Mouse (Mus musculus) intestine, embryonic 15.5 days (tissue): ENCODE results near the gene Dbp. TPM values are rescaled to one million over a fixed set of nuclear protein-coding genes. Genes with fewer than 3 reads are reported as not detected.

Source experiments
- ATAC-seq: fragments of 200-750 bp; cut with Nextera tagmentation; 2 replicates; pipeline ENCODE4 v1.8.0; 2017; ENCODE audit warnings: moderate TSS enrichment, moderate library complexity
- H3K27ac ChIP-seq: fragments of 300-500 bp; sonication (generic); 2 replicates; pipeline ENCODE4 v1.5.1; 2015; ENCODE audit warnings: mild to moderate bottlenecking, inconsistent platforms
- H3K27me3 ChIP-seq: fragments of 300-500 bp; sonication (generic); replicated peaks from 2 replicates; pipeline ENCODE4 v1.6.1; 2015; ENCODE audit warnings: inconsistent platforms
- H3K36me3 ChIP-seq: fragments of 300-500 bp; sonication (generic); 2 replicates; pipeline ENCODE4 v1.6.1; 2015; ENCODE audit warnings: inconsistent platforms
- H3K4me1 ChIP-seq: fragments of 300-500 bp; sonication (generic); replicated peaks from 2 replicates; pipeline ENCODE4 v1.6.1; 2015; ENCODE audit warnings: inconsistent platforms
- H3K4me2 ChIP-seq: fragments of 300-500 bp; sonication (generic); replicated peaks from 2 replicates; pipeline ENCODE4 v1.6.1; 2015; ENCODE audit warnings: mild to moderate bottlenecking, inconsistent platforms
- H3K4me3 ChIP-seq: fragments of 300-500 bp; sonication (generic); replicated peaks from 2 replicates; pipeline ENCODE4 v1.5.1; 2015; ENCODE audit warnings: inconsistent platforms
- H3K9ac ChIP-seq: fragments of 300-500 bp; sonication (generic); 2 replicates; pipeline ENCODE4 v1.6.1; 2015; ENCODE audit warnings: inconsistent platforms
- H3K9me3 ChIP-seq: fragments of 300-500 bp; sonication (generic); 2 replicates; pipeline ENCODE4 v1.6.1; 2016; ENCODE audit warnings: inconsistent platforms
- WGBS: fragments of 180-500 bp; shearing (Covaris S2); methylation state at CpG from one replicate; pipeline ENCODE4 v1.1.7; 2015; 5-methylcytosine and 5-hydroxymethylcytosine counted together
- polyA plus RNA-seq: library from polyadenylated mRNA; unstranded; fragments of >200 nt; fragmentation: Nextera tagmentation; extraction: Ambion mirVana; gene quantifications from 2 replicates; pipeline ENCODE4 v1.2.1, GENCODE M21; 2015

Gene Dbp
- polyA plus RNA-seq, 1 experiment from 2014 or later = 3.4 TPM

- peak; percentile 89 for ATAC-seq
Measured at GRCm38 (mm10) chr7:45715090-45715708, 10.3 kb downstream of the Dbp start, which contains the start of gene Rpl18. Rpl18 (plus strand) TSS chr7:45715457.

GRCm38 (mm10) chr7:45715741-45716459 is 11.0 kb downstream of the Dbp start:
- H3K4me2 ChIP-seq = peak overlapping the region; percentile 83
- H3K9ac ChIP-seq = peak overlapping the region; percentile 77
- ATAC-seq = no peak
- H3K9me3 ChIP-seq = no peaks in the 10 kb centered on the region
- peaks cover 30% of the 10 kb centered on the region for H3K36me3 ChIP-seq
- peak overlapping the region; percentile 95; the same call in 1 of the 2 replicates for H3K27ac ChIP-seq
- H3K27me3 ChIP-seq = no peaks in the 10 kb centered on the region
- H3K4me1 ChIP-seq = peaks cover 54% of the 10 kb centered on the region
- peak overlapping the region; percentile 71 for H3K4me3 ChIP-seq
- 80% methylated on average over 19 of the region's 19 CpGs for WGBS

More at GRCm38 (mm10) chr7:45715090-45715708, 10.3 kb downstream of the Dbp start, which contains the start of gene Rpl18:
- H3K9ac ChIP-seq = peak within 1 kb of the TSS; percentile 77
- H3K9me3 ChIP-seq = no peaks in the 10 kb centered on the region
- H3K4me1 ChIP-seq = peaks cover 59% of the 10 kb centered on the region
- peak within 1 kb of the TSS; percentile 83 for H3K4me2 ChIP-seq
- 5% methylated on average over 34 of the region's 34 CpGs for WGBS
- H3K27ac ChIP-seq = peak within 1 kb of the TSS; percentile 95
- H3K27me3 ChIP-seq = no peaks in the 10 kb centered on the region
- peaks cover 32% of the 10 kb centered on the region for H3K36me3 ChIP-seq
- H3K4me3 ChIP-seq = peak within 1 kb of the TSS; percentile 71

- H3K4me1 ChIP-seq = peaks cover 52% of the 10 kb centered on the region
- no peak overlapping the region for H3K27ac ChIP-seq
Measured at GRCm38 (mm10) chr7:45716460-45716857, 11.6 kb downstream of the Dbp start.

DNA sequence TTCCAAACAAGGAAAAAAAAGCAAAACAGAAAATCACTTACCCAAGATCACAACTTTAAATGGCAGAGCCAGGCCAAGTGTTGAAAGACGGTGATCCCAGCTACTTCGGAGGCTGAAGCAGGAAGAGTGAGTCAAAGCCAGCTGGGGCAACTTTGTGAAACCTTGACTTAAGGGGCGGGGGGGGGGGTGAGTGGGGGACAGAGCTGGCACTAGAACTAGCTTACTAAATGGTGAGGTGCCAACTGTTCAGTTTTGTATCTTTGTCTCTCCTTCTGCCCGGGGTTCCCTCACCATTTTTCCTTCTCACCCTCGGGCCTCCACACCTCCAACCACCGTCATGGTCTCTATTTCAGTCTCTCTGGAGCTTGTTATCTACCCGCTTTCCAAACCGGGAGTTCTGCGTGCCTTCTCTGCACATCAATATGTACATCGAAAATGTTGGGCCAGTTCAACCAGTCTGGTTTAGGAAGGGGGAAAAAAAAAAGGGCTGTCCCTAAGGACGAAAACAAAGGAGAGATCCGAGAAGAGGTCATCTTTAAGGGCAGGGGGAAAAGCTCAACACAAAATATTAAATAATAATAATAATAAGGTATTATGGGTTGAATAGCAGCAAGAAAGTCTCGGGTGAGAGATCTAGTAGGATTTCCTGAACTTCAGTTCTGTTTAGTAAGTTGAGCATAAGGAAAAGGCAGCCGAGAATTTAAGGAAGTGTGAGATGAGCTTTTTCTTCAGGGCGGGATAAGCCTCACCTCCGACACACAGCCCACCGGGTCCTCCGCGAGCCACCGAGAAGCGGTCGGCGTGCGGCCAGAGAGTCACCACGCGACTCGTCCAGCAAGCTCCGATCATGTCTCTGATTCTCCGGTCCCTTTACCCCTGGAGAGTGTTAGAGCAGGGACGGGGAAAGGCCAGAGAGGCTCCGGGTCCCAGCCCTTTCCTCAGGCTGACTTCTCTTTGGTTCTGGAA is 12.3 kb downstream of the Dbp start:
- WGBS = 8% methylated on average over 31 of the region's 31 CpGs
- Histone ChIP-seq H3K4me3 (peak overlapping the region; percentile 71), H3K27me3 (no peaks in the 10 kb centered on the region), H3K4me1 (peaks cover 51% of the 10 kb centered on the region), H3K9me3 (no peaks in the 10 kb centered on the region), H3K27ac (peak overlapping the region; percentile 89), H3K4me2 (peak overlapping the region; percentile 83), H3K36me3 (peaks cover 18% of the 10 kb centered on the region), H3K9ac (peak overlapping the region; percentile 77)
- no peak for ATAC-seq

More at GRCm38 (mm10) chr7:45716460-45716857, 11.6 kb downstream of the Dbp start:
- Histone ChIP-seq H3K4me2 (peak overlapping the region; percentile 83), H3K4me3 (peak overlapping the region; percentile 71; the same call in 1 of the 2 replicates), H3K36me3 (peaks cover 26% of the 10 kb centered on the region), H3K9ac (peak overlapping the region; percentile 77; the same call in 1 of the 2 replicates), H3K27me3 (no peaks in the 10 kb centered on the region), H3K9me3 (no peaks in the 10 kb centered on the region)
- 89% methylated on average over 3 of the region's 3 CpGs for WGBS
- ATAC-seq = no peak

DNA sequence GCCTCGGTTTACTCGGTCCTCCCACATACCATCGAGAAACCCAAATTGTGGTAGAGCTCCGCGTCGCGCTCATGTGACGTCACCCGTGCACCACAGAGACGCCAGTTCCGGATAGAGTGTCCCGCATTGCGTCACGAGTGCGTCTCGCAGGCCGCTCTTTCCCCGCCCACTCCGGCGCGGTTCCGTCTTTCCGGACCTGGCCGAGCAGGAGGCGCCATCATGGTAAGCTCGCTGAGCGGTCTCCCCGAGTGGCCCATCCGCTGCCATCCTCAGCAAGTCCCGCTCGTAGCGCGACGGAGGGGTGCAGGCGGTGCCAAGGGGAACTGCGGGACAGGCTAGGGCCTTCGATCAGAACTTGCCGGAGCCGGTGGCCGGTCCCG is 13.0 kb downstream of the Dbp start, which contains the start of gene Sphk2:
Gene Sphk2, minus strand, starts transcription at position 85 of the 380 bp plus-strand sequence.
- H3K36me3 ChIP-seq = peaks cover 20% of the 10 kb centered on the region
- H3K27ac ChIP-seq = peak within 1 kb of the TSS; percentile 90
- H3K4me2 ChIP-seq = peak within 1 kb of the TSS; percentile 83
- ATAC-seq = peak; percentile 58
- peak within 1 kb of the TSS; percentile 91 for H3K9ac ChIP-seq
- no peaks in the 10 kb centered on the region for H3K9me3 ChIP-seq
- under 1% methylated on average over 41 of the region's 41 CpGs for WGBS
- peak within 1 kb of the TSS; percentile 71 for H3K4me3 ChIP-seq
- no peaks in the 10 kb centered on the region for H3K27me3 ChIP-seq
- peaks cover 50% of the 10 kb centered on the region for H3K4me1 ChIP-seq

DNA sequence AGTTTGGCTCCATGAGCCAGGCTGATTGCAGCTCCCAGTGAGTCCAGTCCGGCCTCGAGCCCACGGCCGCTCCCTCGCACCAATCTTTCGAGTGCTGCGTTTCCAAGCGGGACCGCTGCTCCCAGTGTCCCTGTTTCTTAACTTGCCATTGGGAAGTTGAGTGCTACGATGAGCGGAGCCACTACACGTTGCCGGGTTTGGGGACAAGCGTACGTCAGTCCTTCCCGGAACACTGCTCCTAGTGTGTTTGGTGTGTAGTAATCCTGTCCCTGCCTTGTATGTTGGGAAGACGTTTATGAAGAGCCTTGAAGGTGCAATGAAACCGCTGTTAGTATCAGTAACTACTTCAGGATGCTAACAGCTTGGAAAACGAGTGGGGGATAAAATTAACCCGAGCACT is 13.4 kb downstream of the Dbp start:
- H3K36me3 ChIP-seq = peaks cover 16% of the 10 kb centered on the region
- peak overlapping the region; percentile 76 for H3K4me2 ChIP-seq
- peaks cover 45% of the 10 kb centered on the region for H3K4me1 ChIP-seq
- under 1% methylated on average over 20 of the region's 20 CpGs for WGBS
- no peaks in the 10 kb centered on the region for H3K9me3 ChIP-seq
- H3K27ac ChIP-seq = peak overlapping the region; percentile 90
- no peak for ATAC-seq
- peak overlapping the region; percentile 91 for H3K9ac ChIP-seq
- peak overlapping the region; percentile 71 for H3K4me3 ChIP-seq
- no peaks in the 10 kb centered on the region for H3K27me3 ChIP-seq

GRCm38 (mm10) chr7:45719180-45719579 is 14.3 kb downstream of the Dbp start:
- 0 out of 2 replicates have a peak overlapping the region, but pooled peaks have one; percentile 41 for H3K27ac ChIP-seq
- H3K9ac ChIP-seq = peak overlapping the region; percentile 91
- H3K36me3 ChIP-seq = peaks cover 21% of the 10 kb centered on the region
- ATAC-seq = no peak
- H3K4me1 ChIP-seq = peaks cover 39% of the 10 kb centered on the region
- 68% methylated on average over 10 of the region's 10 CpGs for WGBS
- peak overlapping the region; percentile 76 for H3K4me2 ChIP-seq
- H3K4me3 ChIP-seq = peak overlapping the region; percentile 71
- no peaks in the 10 kb centered on the region for H3K9me3 ChIP-seq
- no peaks in the 10 kb centered on the region for H3K27me3 ChIP-seq

GRCm38 (mm10) chr7:45719738-45720412 is 15.0 kb downstream of the Dbp start:
- Histone ChIP-seq H3K4me1 (peaks cover 34% of the 10 kb centered on the region), H3K9me3 (no peaks in the 10 kb centered on the region), H3K27me3 (no peaks in the 10 kb centered on the region), H3K4me2 (peak overlapping the region; percentile 76), H3K27ac (peak overlapping the region; percentile 41; the same call in 1 of the 2 replicates), H3K36me3 (peaks cover 27% of the 10 kb centered on the region), H3K9ac (peak overlapping the region; percentile 91), H3K4me3 (peak overlapping the region; percentile 71)
- 88% methylated on average over 16 of the region's 16 CpGs for WGBS
- no peak for ATAC-seq

- Histone ChIP-seq H3K9me3 (no peaks in the 10 kb centered on the region), H3K4me1 (peaks cover 37% of the 10 kb centered on the region), H3K4me2 (peak within 1 kb of the TSS; percentile 76), H3K27ac (peak within 1 kb of the TSS; percentile 59), H3K27me3 (no peaks in the 10 kb centered on the region), H3K4me3 (peak within 1 kb of the TSS; percentile 71), H3K9ac (peak within 1 kb of the TSS; percentile 21), H3K36me3 (peaks cover 34% of the 10 kb centered on the region)
- peak; percentile 82 for ATAC-seq
- WGBS = 66% methylated on average over 14 of the region's 14 CpGs
Measured at GRCm38 (mm10) chr7:45720413-45721233, 15.7 kb downstream of the Dbp start, which contains the start of gene Fam83e. Fam83e (plus strand) TSS chr7:45721212.

GRCm38 (mm10) chr7:45721234-45721571 is 16.3 kb downstream of the Dbp start:
- Histone ChIP-seq H3K4me2 (peak overlapping the region; percentile 50), H3K27me3 (no peaks in the 10 kb centered on the region), H3K9ac (peak overlapping the region; percentile 21; the same call in 1 of the 2 replicates), H3K4me1 (peaks cover 31% of the 10 kb centered on the region), H3K36me3 (peaks cover 40% of the 10 kb centered on the region), H3K4me3 (peak overlapping the region; percentile 22), H3K27ac (peak overlapping the region; percentile 59), H3K9me3 (no peaks in the 10 kb centered on the region)
- ATAC-seq = no peak
- 60% methylated on average over 7 of the region's 7 CpGs for WGBS
